ENCODE assay signal across 17 mouse cellular contexts in the genomic region with DNA sequence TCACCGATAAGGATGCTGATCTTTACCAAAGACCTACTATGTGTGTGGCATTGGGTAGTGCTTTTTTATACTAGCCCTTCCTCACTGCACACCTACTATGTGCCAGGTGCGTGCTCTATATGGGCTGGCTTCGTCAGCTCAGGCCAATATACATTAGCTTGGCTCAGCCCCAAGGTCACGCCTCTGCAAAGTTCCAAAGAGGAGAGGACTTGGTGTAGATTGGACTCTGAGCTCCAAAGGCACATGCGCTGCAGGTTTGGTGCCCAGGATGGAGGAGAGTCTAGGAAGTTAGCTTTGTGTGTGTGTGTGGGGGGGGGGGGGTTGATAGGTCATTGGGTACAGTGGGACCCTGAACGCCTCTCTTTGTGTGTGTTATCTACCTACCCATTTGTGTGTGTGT. TPM values are rescaled to one million over a fixed set of nuclear protein-coding genes. Genes with fewer than 3 reads are reported as not detected.
DNase-seq lines count a peak whose midpoint lies in the region; ATAC-seq and TF ChIP-seq lines count a peak whose summit lies in the region.
"Had no signal": no experiment of that assay in that cellular context is flagged by ENCODE, and none has a peak within 500 bp of the region (broad histone marks: within the 10 kb centered on the region; RNA-seq: fewer than 3 reads in every experiment).

No protein-coding gene starts in this region.

- H3K27me3 ChIP-seq in hindbrain, embryonic 13.5 days = no peaks in the 10 kb centered on the region
- peaks cover 6% of the 10 kb centered on the region; the same call in 1 of the 2 replicates for H3K27me3 ChIP-seq in hindbrain, embryonic 10.5 days (ENCODE audit: insufficient read depth, poor library complexity, severe bottlenecking)
- H3K27me3 ChIP-seq in neural tube, embryonic 11.5 days (ENCODE audit: control insufficient read depth, insufficient read depth, low read length) = no peaks in the 10 kb centered on the region
- H3K27me3 ChIP-seq in neural tube, embryonic 15.5 days (replicated peaks) = no peaks in the 10 kb centered on the region
- H3K27me3 ChIP-seq in intestine, postnatal 0 days (replicated peaks; ENCODE audit: control insufficient read depth, insufficient read depth, low read length) = no peaks in the 10 kb centered on the region
- H3K27me3 ChIP-seq: limb, embryonic 15.5 days had no signal

- H3K36me3 ChIP-seq in hindbrain, embryonic 13.5 days = no peaks in the 10 kb centered on the region
- H3K36me3 ChIP-seq in hindbrain, embryonic 10.5 days = no peaks in the 10 kb centered on the region
- no peaks in the 10 kb centered on the region for H3K36me3 ChIP-seq in neural tube, embryonic 11.5 days (ENCODE audit: control insufficient read depth, insufficient read depth, low read length)
- H3K36me3 ChIP-seq in neural tube, embryonic 15.5 days = no peaks in the 10 kb centered on the region
- H3K36me3 ChIP-seq in intestine, postnatal 0 days (ENCODE audit: control insufficient read depth, insufficient read depth) = no peaks in the 10 kb centered on the region
- H3K36me3 ChIP-seq: heart, embryonic 10.5 days; limb, embryonic 15.5 days; lung, embryonic 15.5 days had no signal

- no peak overlapping the region for H3K4me3 ChIP-seq in hindbrain, embryonic 13.5 days
- H3K4me3 ChIP-seq in hindbrain, embryonic 10.5 days = no peak overlapping the region
- H3K4me3 ChIP-seq in neural tube, embryonic 11.5 days (ENCODE audit: low read depth, low read length) = no peak overlapping the region
- H3K4me3 ChIP-seq in neural tube, embryonic 15.5 days (replicated peaks) = no peak overlapping the region
- no peak overlapping the region for H3K4me3 ChIP-seq in intestine, postnatal 0 days (ENCODE audit: low read depth, low read length)
- H3K4me3 ChIP-seq: heart, embryonic 10.5 days; limb, embryonic 15.5 days; lung, embryonic 15.5 days had no signal

- H3K27ac ChIP-seq in hindbrain, embryonic 13.5 days = 0 out of 2 replicates have a peak overlapping the region, but pooled peaks have one; percentile 30
- H3K27ac ChIP-seq in hindbrain, embryonic 10.5 days = no peak overlapping the region
- H3K27ac ChIP-seq in neural tube, embryonic 11.5 days (ENCODE audit: low read depth, low read length) = no peak overlapping the region
- H3K27ac ChIP-seq in neural tube, embryonic 15.5 days (replicated peaks) = no peak overlapping the region
- no peak overlapping the region for H3K27ac ChIP-seq in intestine, postnatal 0 days (ENCODE audit: low read depth, low read length)
- H3K27ac ChIP-seq: heart, embryonic 10.5 days; limb, embryonic 15.5 days; liver, embryonic 14.5 days; lung, embryonic 15.5 days had no signal

- no peak for DNase-seq in hindbrain, embryonic 10.5 days (ENCODE audit: low spot score)
- no peak for DNase-seq in neural tube, embryonic 11.5 days (ENCODE audit: low spot score)
- no peak for DNase-seq in right cerebral cortex, adult 2 months (ENCODE audit: low spot score in 2 of 2)
- no peak for DNase-seq in spleen, postnatal 4 days (ENCODE audit: low spot score in 2 of 2)
- DNase-seq: adrenal gland, postnatal 14 days; B cell, adult 2 months; gastrocnemius, postnatal 10 days; heart, postnatal 4 days; kidney, adult 11 months; thymus, postnatal 14 days had no signal

- no peak overlapping the region for H3K4me2 ChIP-seq in hindbrain, embryonic 13.5 days
- H3K4me2 ChIP-seq in neural tube, embryonic 11.5 days (ENCODE audit: low read depth) = no peak overlapping the region
- H3K4me2 ChIP-seq in neural tube, embryonic 15.5 days = no peak overlapping the region
- H3K4me2 ChIP-seq in intestine, postnatal 0 days (replicated peaks; ENCODE audit: low read depth) = no peak overlapping the region
- H3K4me2 ChIP-seq: limb, embryonic 15.5 days; lung, embryonic 15.5 days had no signal

- 87% methylated on average over 6 of the region's 6 CpGs for WGBS in hindbrain, embryonic 13.5 days
- WGBS in hindbrain, embryonic 10.5 days = 87% methylated on average over 6 of the region's 6 CpGs
- WGBS in neural tube, embryonic 11.5 days = 90% methylated on average over 6 of the region's 6 CpGs
- WGBS in neural tube, embryonic 15.5 days = 80% methylated on average over 6 of the region's 6 CpGs
- 36% methylated on average over 6 of the region's 6 CpGs for WGBS in intestine, postnatal 0 days

- no peaks in the 10 kb centered on the region for H3K9me3 ChIP-seq in hindbrain, embryonic 13.5 days
- no peaks in the 10 kb centered on the region for H3K9me3 ChIP-seq in hindbrain, embryonic 10.5 days
- no peaks in the 10 kb centered on the region for H3K9me3 ChIP-seq in neural tube, embryonic 11.5 days (ENCODE audit: control insufficient read depth, low read length)
- H3K9me3 ChIP-seq in neural tube, embryonic 15.5 days (replicated peaks) = no peaks in the 10 kb centered on the region
- H3K9me3 ChIP-seq in intestine, postnatal 0 days (ENCODE audit: control insufficient read depth) = no peaks in the 10 kb centered on the region
- H3K9me3 ChIP-seq: heart, embryonic 10.5 days; limb, embryonic 15.5 days; lung, embryonic 15.5 days had no signal

- H3K4me1 ChIP-seq in hindbrain, embryonic 13.5 days (replicated peaks) = peaks cover 38% of the 10 kb centered on the region
- peaks cover 55% of the 10 kb centered on the region for H3K4me1 ChIP-seq in hindbrain, embryonic 10.5 days (replicated peaks)
- peaks cover 16% of the 10 kb centered on the region; the same call in 1 of the 2 replicates for H3K4me1 ChIP-seq in neural tube, embryonic 11.5 days (ENCODE audit: control insufficient read depth, insufficient read depth, low read length)
- H3K4me1 ChIP-seq in neural tube, embryonic 15.5 days = peaks cover 24% of the 10 kb centered on the region
- no peaks in the 10 kb centered on the region for H3K4me1 ChIP-seq in intestine, postnatal 0 days (replicated peaks; ENCODE audit: control insufficient read depth, insufficient read depth, low read length)

- no peak overlapping the region for H3K9ac ChIP-seq in hindbrain, embryonic 13.5 days
- no peak overlapping the region for H3K9ac ChIP-seq in neural tube, embryonic 11.5 days (ENCODE audit: low read length)
- no peak overlapping the region for H3K9ac ChIP-seq in neural tube, embryonic 15.5 days (replicated peaks)
- H3K9ac ChIP-seq in intestine, postnatal 0 days (ENCODE audit: low read depth, low read length) = no peak overlapping the region
- H3K9ac ChIP-seq: limb, embryonic 15.5 days; liver, embryonic 14.5 days; lung, embryonic 15.5 days had no signal

- ATAC-seq in hindbrain, embryonic 13.5 days (ENCODE audit: low FRiP score) = no peak
- ATAC-seq in neural tube, embryonic 11.5 days (ENCODE audit: insufficient read depth, low FRiP score, low TSS enrichment) = 0 out of 2 replicates have a peak, but pooled peaks have one; percentile 2
- no peak for ATAC-seq in neural tube, embryonic 15.5 days (ENCODE audit: low FRiP score)
- peak; percentile 77 for ATAC-seq in intestine, postnatal 0 days

- no peak for TF ChIP-seq CTCF in intestine, postnatal 0 days (IDR thresholded peaks at IDR 0.05; ENCODE audit: low read depth)

RNA-seq across cellular contexts. Expression of gene C1qb, which starts 17.6 kb away (rescaled TPM):
- polyA plus RNA-seq in hindbrain, embryonic 13.5 days (2015; fragmentation: Nextera tagmentation; extraction: Ambion mirVana) = 37.9 and 48.5 TPM in 2 replicates
- polyA plus RNA-seq in hindbrain, embryonic 10.5 days (2016; fragmentation: Nextera tagmentation; extraction: Ambion mirVana) = 23.4 and 38.4 TPM in 2 replicates
- polyA plus RNA-seq in neural tube, embryonic 11.5 days (2014; fragmentation: Nextera tagmentation; extraction: Ambion mirVana) = 24.2 and 27.3 TPM in 2 replicates
- polyA plus RNA-seq in neural tube, embryonic 15.5 days (2015; fragmentation: Nextera tagmentation; extraction: Ambion mirVana) = 62.0 and 62.4 TPM in 2 replicates
- polyA plus RNA-seq in intestine, postnatal 0 days (2015; fragmentation: Nextera tagmentation; extraction: Ambion mirVana) = 67.7 and 71.4 TPM in 2 replicates

RNA-seq across cellular contexts. Expression of gene C1qc, which starts 24.5 kb away (rescaled TPM):
- 19.5 and 24.3 TPM in 2 replicates for polyA plus RNA-seq in hindbrain, embryonic 13.5 days (2015; fragmentation: Nextera tagmentation; extraction: Ambion mirVana)
- 7.5 and 18.5 TPM in 2 replicates for polyA plus RNA-seq in hindbrain, embryonic 10.5 days (2016; fragmentation: Nextera tagmentation; extraction: Ambion mirVana)
- polyA plus RNA-seq in neural tube, embryonic 11.5 days (2014; fragmentation: Nextera tagmentation; extraction: Ambion mirVana) = 12.3 and 13.3 TPM in 2 replicates
- polyA plus RNA-seq in neural tube, embryonic 15.5 days (2015; fragmentation: Nextera tagmentation; extraction: Ambion mirVana) = 28.4 and 29.0 TPM in 2 replicates
- polyA plus RNA-seq in intestine, postnatal 0 days (2015; fragmentation: Nextera tagmentation; extraction: Ambion mirVana) = 42.5 and 42.9 TPM in 2 replicates

RNA-seq across cellular contexts. Expression of gene C1qa, which starts 30.2 kb away (rescaled TPM):
- 23.6 and 24.6 TPM in 2 replicates for polyA plus RNA-seq in hindbrain, embryonic 13.5 days (2015; fragmentation: Nextera tagmentation; extraction: Ambion mirVana)
- 4.8 and 10.8 TPM in 2 replicates for polyA plus RNA-seq in hindbrain, embryonic 10.5 days (2016; fragmentation: Nextera tagmentation; extraction: Ambion mirVana)
- polyA plus RNA-seq in neural tube, embryonic 11.5 days (2014; fragmentation: Nextera tagmentation; extraction: Ambion mirVana) = 11.8 and 13.8 TPM in 2 replicates
- 33.7 and 40.5 TPM in 2 replicates for polyA plus RNA-seq in neural tube, embryonic 15.5 days (2015; fragmentation: Nextera tagmentation; extraction: Ambion mirVana)
- 44.8 and 48.0 TPM in 2 replicates for polyA plus RNA-seq in intestine, postnatal 0 days (2015; fragmentation: Nextera tagmentation; extraction: Ambion mirVana)

RNA-seq across cellular contexts. Expression of gene Ephb2, which starts 32.6 kb away (rescaled TPM):
- 14.9 and 16.5 TPM in 2 replicates for polyA plus RNA-seq in hindbrain, embryonic 13.5 days (2015; fragmentation: Nextera tagmentation; extraction: Ambion mirVana)
- polyA plus RNA-seq in hindbrain, embryonic 10.5 days (2016; fragmentation: Nextera tagmentation; extraction: Ambion mirVana) = 13.4 and 21.5 TPM in 2 replicates
- 20.4 and 21.0 TPM in 2 replicates for polyA plus RNA-seq in neural tube, embryonic 11.5 days (2014; fragmentation: Nextera tagmentation; extraction: Ambion mirVana)
- polyA plus RNA-seq in neural tube, embryonic 15.5 days (2015; fragmentation: Nextera tagmentation; extraction: Ambion mirVana) = 13.7 and 21.3 TPM in 2 replicates
- polyA plus RNA-seq in intestine, postnatal 0 days (2015; fragmentation: Nextera tagmentation; extraction: Ambion mirVana) = 5.7 TPM in 2 replicates

Comparison
In these comparisons a context has a peak if more than half of its experiments do, and no peak if none do; other contexts are left out.
1. ATAC-seq: peak in neural tube, embryonic 11.5 days (single experiment) and intestine, postnatal 0 days (single experiment); none in hindbrain, embryonic 13.5 days (single experiment) and neural tube, embryonic 15.5 days (single experiment).